Mouse (Mus musculus): ENCODE data around the gene Elmsan1. TPM values are rescaled to one million over a fixed set of nuclear protein-coding genes. Genes with fewer than 3 reads are reported as not detected.

Elmsan1 gene
- total RNA-seq, 2 experiments from 2014 or later: 17.2 to 18.5 TPM

DNA sequence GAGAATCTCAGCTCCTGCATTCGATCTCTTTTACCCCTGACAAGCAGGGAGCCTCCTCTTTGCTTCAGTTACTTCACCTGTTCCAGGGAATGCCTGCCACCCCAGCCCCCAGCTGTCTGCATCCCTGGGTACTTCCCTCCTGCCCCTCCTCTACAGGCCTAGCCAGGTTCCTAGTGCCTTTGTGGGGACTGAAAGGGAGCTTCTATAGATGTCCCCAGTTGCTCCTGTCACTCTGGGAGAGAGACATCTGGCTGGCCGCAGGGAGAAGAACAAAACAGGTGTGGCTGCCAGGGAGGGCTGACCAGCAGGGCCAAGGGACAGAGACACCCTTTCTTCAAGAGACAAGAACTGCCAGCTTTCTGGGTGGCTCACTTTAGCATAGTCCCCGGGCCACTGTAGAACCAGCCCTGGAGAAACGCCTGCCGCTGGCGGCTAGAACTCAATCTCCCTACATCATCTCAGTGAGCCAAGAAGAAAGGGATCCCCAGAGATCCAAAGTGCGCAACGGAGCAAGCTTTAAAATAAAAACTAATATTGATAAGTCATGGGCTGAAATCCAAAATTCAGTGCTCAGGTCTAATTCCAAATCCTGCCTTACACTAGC is 20.5 kb downstream of the Elmsan1 start:
- DNase-seq (ENCODE audit: low spot score in 2 of 2): no peak
- intact Hi-C loops (cut with DNase I): no loop called here

DNA sequence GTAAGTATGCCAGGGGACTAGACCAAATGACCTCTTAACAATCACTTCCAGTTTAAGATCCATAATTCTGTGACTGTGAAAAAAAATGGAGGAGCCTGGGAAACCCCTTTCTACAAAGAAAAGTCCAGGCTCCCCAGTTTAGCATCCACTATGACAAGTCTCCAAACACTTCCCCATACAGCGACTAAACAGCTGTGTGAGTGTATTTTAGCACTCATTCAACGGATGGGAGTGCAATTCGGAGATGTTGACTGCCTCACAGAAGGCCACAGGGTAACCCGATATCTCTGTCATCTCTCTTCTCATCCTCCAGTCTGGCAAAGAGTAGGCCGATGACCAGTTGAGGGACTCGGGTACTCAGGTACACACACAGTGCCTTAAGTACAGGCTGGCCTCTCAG is 23.5 kb downstream of the Elmsan1 start:
- intact Hi-C loops (cut with DNase I): no loop called here
- DNase-seq (ENCODE audit: low spot score in 2 of 2): no peak

DNA sequence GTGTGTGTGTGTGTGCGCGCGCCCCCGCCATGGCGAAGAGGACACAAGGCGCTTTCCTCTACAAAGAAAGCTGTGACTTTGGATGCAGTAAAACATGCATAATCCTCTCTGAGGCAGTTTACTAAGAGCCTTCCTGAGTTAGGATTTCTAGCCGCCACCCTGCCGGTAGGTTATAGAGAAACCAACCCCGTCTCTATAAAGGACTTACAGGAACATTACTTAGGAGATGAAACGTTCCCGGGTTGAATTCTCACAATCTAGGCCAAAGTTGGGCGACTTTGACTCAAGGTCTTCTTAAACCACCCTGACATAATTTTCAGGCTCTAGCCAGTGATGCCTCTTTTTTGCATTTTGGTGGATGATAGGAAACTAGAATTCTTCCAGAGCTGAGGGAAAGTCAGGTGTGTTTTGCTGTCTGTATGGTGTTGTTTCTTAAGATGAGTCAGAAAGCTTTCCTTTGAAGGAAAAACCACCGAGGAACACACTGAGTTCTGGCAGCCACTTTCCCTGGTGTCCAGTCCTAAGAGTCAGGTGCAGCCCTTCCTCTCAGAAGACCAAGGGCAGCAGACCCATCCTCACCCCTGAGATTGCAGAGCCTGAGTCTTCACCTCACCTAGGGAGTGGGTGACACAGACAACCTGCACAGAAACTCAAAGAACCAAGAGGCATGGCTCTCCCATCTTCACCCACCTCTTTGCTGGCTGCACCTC is 24.1 kb downstream of the Elmsan1 start:
- intact Hi-C loops (cut with DNase I): no loop called here

DNA sequence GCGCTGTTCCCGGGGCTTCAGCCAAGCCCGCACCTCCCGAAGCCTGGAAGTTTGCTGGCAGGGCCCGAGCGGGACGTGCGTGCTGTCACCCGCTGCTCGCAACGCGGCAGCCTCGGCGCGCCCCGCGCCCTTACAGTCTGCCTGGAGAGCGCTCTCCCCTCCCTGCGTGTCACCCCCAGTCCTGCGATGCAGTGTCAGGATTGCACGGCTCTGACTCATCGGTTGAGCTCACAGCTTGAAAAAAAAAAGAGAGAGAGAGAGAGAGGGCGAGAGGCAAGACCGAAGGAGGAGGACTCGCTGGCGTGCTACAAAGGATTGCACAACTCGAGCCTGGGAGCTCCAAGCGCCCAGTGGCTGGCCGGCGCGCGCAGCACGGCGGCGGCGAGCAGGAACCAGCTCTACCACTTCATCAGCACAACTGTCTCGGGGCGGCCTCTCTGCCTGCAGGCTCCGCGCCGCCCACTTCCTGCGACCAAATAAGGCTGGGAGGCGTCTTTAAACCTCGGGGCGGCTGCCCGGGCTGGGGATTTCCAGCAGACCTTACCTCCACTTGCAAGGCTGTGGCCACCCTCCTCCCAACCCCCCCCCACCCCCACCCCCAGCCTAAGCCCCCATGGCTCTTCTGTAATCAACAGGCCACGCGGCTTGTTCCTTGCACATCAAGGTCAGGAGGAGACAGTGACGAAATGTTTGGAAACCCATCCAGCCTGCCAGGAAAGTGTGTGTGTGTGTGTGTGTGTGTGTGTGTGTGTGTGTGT is 24.9 kb downstream of the Elmsan1 start:
- intact Hi-C loops (cut with DNase I): loop anchor here (1.0 kb wide), 1 partner anchor 24 kb away; the partner anchor contains the start of gene Elmsan1
- peak; percentile 90 to 92 for DNase-seq (ENCODE audit: low spot score in 2 of 2)

More for the DNA sequence above, 24.1 kb downstream of the Elmsan1 start:
- DNase-seq (ENCODE audit: low spot score in 2 of 2): no peak

DNA sequence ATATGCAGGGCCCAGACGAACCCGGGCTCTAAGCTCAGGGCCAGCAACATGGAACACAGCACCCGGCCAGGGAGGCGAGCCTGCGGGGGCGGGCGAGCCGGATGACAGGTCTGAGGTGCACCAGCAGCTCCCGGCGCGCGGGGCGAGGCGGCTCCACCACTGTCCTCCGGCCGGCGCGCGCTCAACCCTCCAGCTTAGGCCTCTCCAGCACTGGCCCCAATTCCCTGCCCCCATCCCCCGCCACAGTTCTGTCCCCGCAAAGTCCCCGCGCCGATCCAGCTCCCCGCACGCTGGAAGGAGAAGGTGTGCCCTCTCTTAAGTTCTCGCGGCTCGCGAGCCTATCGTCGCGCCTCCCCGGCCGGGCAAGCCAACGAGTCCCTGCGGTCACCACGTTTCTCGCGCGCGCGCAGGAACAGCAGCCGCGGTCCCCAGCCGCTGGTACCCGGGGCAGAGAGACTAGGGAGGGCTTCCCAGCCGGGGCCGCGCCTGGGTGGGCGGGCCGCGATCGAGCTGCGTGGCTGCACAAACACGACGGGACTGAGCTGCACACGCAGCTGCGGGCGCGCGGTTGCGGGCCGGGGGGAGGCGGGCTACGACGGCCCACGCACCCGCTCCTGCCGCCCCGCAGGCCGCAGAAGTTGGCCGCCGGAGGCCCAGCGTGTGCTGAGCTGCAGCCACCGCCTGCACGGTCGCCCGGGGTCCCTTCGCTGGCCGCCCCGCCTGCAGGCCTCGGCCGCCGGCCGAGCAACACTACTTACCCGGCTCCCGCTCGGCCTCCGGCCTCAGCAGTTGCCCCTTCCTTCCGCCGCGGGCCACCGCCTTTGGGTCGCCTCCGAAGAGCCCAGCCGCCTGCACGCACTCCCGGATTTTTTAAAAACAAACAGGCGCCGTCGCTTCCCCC is 25.7 kb downstream of the Elmsan1 start:
- peak; percentile 69 to 76 for DNase-seq (ENCODE audit: low spot score in 2 of 2)
- intact Hi-C loops (cut with DNase I): loop anchor here (1.0 kb wide), 1 partner anchor 25 kb away; the partner anchor contains the start of gene Elmsan1

DNA sequence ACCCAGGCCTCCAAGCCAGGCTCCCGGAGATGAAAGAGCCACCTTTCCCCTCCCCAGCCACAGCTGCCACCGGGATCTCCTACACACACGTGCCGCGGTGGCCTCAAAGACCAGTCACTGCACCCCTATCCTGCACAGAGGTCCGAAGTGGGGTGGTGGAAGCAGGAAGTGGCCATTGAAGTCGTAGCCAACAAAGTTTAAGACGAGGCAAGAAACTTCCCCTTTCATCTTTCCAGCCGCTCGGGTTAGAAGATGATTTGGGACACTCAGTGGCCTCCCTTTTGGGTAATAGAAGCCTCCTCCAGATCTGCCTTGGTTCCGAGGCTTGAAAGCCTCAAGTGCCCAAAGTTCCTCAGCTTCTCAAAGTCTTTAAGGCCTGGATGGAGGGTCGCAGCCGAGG is 26.4 kb downstream of the Elmsan1 start:
- intact Hi-C loops (cut with DNase I): no loop called here
- no peak for DNase-seq (ENCODE audit: low spot score in 2 of 2)

DNA sequence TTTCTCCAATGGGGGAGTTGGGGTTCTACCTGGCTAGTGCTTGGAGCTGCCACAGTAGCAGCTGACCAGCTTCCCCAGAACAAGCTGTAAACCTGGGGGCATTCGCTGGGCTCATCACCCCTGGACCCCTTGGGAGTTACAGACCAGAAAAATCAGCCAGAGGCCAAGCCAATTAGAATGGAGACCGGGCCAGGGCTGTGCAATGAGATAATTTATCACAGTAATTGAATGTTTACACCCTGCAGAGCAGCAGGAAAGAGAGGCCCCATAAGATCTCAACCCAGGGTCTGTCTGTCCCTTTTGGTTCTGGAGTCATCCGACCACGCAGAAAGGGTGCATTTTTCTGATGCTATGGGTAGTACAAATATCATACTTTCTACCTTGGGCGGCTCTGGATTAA is 26.9 kb downstream of the Elmsan1 start:
- intact Hi-C loops (cut with DNase I): no loop called here
- no peak for DNase-seq (ENCODE audit: low spot score in 2 of 2)

DNA sequence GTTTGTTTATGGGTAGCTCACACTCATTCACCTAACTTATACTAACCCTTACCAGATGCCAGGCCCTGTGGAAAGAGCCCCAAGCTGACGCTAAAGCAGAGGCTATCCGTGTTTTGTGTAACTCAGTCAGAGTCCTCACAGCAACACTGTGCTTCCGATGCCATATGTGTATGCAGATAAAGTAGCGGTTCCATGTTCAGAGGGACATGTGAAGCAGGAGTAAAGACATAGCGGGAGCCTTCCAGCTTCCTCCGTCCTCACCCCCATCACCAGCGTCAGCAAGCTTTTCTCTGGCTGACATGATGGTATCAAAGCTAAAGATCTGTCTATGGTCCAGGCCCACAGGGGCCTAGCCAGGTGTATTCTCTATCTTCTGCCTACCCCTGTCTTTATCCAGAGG is 27.5 kb downstream of the Elmsan1 start:
- intact Hi-C loops (cut with DNase I): no loop called here

DNA sequence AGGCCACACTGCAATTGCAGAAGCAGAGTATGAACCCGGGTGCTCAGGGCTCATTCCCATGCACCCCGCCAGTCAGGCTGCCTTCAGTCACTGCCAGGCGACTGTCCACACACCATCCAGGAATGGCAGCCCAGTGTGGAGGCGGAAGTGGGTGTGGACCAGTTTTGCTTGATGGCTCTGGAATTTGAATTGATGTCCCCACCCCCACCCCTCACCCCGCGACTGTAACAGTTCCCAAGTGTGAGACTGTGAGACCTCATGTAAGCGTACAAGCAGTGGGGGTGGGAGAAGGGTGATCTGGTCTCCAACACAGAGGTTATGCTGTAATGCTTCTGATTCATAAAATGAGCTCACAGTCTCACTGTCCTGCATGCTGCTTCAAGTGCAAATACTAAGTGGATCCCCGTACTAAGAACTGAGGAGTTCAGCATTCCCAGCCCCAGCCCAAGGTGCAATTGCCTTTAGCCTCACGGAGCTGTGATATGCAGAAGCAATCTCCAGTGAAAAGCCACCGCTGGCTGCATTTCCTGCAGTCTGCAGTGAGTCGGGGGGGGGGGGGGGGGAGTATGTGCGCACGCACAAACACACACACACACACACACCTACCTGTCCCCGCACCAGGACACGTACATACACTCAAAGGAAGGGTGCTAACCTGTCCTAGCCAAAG is 28.4 kb downstream of the Elmsan1 start:
- intact Hi-C loops (cut with DNase I): no loop called here
- no peak for DNase-seq (ENCODE audit: low spot score in 2 of 2)

More for the DNA sequence above, 27.5 kb downstream of the Elmsan1 start:
- DNase-seq (ENCODE audit: low spot score in 2 of 2): no peak

DNA sequence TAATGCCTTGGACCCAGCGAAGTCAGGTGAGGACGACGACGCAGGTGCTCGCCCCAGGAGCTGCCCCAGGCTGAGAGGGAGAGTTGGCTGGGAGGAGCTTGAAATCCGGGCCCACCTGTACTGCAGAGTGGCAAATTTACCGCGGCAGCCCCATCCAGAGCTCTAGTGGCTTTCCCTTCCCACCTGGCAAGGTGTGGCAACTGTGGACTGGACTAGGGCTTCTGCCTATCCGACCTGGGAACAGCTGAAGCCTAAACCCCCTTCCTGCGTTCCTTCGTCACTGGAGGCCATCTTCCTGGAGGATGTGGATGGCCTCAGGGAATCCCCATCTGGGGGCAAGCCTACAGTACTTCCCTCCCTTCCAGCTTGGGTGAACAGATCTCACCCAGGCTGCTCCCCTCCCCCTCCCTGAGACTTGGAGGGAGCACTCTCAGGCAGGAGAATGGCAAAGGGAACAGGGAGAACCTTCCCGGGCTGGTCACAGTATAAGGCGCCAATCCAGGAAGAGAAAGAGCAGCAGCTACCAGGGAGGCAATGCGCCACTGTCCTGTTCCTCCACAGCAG is 29.7 kb downstream of the Elmsan1 start:
- intact Hi-C loops (cut with DNase I): no loop called here

DNA sequence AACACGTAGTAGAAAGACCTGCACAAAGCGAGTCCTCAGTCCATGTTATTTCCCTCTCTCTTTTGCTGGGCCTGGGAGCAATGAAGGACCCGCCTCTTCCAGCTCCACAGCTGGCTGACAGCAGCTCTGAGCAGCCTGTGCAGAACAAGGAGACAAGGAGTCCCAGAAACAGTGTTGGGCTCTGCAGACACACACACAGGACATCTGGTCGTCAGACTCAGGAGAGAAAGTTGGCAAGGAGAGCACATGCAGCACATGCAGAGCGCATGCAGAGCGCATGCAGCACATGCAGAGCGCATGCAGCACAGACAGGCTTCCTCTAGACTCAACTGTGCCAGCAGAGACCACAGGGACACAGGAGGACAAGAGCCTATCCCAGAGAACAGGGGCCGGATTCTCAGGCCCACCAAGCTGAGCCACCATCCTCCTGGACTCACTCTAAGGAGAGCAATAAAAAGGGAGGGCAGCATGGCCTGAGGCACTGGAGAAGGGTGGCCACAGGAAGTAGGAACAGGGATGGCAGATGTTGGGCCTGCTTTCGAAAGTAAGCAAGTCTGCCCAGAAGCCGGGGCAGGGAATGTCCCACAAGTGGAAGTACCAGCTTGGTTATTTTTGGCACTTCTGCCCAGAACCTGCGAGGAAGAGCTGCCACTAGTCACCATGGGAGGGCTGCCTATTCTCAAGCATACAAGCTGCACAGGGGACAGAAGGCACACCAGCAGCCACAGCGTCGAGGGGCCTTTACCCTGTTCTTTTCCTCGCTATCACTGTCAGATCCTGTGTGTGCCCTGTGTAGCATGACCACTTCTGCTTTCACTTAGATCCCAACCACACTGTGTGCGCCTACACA is 30.7 kb downstream of the Elmsan1 start:
- DNase-seq (ENCODE audit: low spot score in 2 of 2): no peak
- intact Hi-C loops (cut with DNase I): no loop called here

More for the DNA sequence above, 29.7 kb downstream of the Elmsan1 start:
- no peak for DNase-seq (ENCODE audit: low spot score in 2 of 2)

DNA sequence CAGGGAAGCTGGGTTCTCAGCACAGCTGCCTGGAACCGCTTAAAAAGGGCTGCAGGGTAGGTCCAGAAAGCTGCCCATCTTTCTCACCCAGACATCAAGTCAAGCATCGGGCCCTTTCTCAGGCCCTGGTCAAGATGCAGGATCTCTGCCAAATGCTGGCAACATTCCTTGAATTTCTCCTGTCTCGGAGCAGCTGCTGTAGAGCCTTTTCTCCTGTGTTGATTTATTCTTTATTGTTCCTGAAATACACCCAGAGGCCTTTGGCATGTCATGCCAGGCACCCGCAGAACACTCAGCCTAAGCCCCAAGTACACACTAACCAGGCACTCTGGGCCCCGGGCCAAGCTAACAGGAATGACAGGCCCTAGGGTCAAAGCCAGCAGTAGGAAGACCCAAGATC is 31.7 kb downstream of the Elmsan1 start:
- no peak for DNase-seq (ENCODE audit: low spot score in 2 of 2)
- intact Hi-C loops (cut with DNase I): no loop called here

DNA sequence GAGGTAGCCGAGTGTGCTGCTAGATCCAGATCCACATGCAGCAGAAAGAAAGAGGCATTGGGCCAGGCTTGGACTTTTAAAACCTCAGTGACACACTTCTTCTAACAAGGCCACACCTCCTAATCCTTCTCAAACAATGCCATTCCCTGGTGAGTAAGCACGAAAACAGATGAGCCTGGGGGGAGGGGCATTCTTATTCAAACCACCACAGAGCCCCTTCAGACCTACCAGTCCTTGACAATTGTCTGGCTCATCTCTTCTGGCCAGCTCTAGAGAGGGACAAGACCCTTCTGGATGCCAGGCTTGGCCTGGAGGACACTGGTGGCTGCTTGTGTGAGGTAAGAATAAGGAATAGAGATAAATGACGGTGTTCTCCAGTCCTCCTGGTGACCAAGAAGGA is 32.1 kb downstream of the Elmsan1 start:
- intact Hi-C loops (cut with DNase I): no loop called here
- DNase-seq (ENCODE audit: low spot score in 2 of 2): no peak

DNA sequence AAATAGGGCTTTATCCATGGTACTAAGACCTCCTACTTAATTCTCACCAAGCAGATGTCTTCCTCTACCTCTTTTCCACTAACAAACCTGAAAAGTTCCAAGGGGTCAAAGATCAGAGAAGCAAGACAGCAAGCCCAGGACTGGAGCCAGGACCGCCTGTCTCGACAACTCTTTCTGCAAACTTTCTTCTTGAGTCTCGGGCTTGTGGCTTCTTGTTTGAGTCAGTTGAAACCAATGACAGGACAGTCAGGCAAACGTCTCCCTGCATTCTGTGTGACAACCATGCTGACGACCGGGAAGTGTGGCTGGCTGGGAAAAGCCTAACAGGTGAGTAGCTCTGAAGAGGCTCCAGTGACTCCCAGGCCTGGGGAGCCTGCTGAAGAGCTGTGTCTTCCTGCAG is 33.1 kb downstream of the Elmsan1 start:
- DNase-seq (ENCODE audit: low spot score in 2 of 2): no peak
- intact Hi-C loops (cut with DNase I): no loop called here

DNA sequence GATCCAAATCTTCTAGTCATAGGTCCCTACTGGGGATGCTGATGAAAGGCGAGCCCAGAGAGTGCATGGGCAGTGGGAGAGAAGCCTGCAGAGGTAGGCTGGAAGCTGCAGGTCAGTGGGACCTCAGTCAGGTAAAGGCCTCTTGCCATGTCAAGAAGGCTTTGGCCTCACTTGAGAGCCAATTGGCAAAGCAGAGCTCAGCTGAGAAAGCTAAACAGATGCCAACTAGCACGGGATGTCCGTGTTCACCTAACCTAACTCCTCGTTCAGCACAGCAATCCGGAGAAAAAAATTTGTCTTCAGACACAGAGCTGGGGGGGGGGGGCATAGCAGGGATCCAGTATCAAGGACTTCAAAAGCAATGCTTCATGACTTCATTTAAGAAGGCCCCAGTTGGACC is 33.7 kb downstream of the Elmsan1 start:
- intact Hi-C loops (cut with DNase I): no loop called here
- DNase-seq (ENCODE audit: low spot score in 2 of 2): no peak

DNA sequence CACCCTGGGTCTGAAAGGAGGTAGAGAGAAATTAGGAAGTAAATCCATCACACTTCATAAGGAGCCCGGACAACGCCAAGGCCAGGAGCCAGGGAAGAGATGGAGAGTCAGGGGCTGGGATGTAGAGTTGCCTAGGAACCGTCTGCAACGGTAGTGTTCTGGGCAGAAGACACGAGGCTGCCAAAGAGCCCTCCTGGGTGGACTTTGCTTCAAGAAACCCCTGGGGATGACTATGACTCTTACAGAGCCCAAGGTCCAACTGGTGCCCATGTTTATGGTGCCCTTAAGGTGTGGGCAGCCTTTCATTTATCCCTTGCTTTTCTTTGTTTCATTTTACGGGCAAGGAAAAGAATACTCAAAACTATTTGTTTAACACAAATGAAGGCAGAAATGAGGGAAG is 36.7 kb downstream of the Elmsan1 start:
- intact Hi-C loops (cut with DNase I): no loop called here
- no peak for DNase-seq (ENCODE audit: low spot score in 2 of 2)

DNA sequence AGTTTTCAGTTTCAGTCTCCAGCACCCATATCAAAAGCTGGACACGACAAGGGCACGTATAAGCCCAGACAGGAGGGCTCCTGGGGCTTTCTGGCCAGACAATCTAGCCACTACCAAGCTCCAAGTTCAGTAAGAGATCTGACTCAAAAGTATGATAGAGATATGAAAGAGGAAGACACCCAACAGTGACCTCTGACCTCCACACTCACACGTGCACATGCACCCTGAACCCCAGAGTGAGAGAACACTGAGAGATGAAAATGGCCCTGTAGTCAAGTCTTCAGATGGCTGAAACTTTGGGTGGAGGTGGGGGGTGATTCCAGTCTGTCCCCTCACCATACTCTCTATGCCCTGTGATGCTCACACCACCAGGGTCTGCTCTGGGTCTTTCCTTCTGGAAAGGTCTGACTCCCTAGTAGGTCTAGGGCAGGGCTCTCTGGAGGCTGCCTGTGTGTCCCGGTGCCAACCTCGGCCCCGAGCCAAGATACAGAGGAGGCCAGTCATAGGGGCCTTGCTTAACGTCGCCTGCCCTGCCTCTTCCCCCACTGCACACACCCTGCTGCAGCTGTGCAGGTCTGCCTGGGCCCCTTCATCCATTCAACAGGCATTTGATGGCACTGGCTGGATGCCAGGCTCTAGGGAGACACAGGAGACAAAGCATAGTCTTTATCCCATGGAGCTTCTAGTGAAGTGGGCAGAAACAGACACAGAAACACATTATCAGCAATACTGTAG is 37.8 kb downstream of the Elmsan1 start:
- intact Hi-C loops (cut with DNase I): no loop called here
- no peak for DNase-seq (ENCODE audit: low spot score in 2 of 2)

Measured in left cerebral cortex, postnatal 36 days (tissue).